Mouse (Mus musculus): ENCODE data around the gene Gm43517. TPM values are rescaled to one million over a fixed set of nuclear protein-coding genes. Genes with fewer than 3 reads are reported as not detected.

Gene Gm43517
- total RNA-seq, 2 experiments from 2014 or later: 6.2 to 8.5 TPM

DNA sequence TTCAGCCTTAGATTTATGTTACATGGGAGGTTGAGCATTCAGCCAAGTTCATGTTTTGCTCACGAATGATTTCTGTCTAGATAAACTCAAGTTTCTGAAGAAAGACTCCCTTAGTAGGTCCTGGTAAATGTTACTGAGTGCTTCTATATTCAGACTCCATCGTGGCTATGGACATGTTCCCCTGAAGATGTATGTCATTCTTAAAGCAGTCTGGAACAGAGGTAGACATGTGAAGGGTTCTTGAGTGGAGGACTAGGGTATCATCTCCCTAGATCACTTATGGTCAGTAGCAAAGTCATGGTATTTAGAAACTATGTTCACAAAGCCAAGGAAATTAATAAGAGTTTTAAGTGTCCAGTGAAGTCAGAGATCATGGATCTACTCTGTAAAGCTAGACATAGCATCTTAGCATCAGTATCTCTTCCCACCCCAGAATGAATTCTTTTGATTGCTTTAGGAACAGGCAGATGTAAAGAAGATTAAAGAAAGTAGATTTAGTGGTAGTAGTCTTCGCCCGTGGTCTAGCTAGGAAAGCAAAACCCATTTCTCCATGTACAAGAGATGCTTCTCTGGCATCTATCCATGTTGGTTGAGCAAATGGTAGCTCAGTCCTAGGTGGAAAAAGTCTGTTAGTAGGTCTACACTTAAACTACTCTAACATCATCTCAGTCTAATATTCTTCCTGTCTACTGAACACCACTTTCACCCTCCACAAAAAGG is 12.6 kb downstream of the Gm43517 start:
- intact Hi-C loops (cut with DNase I): no loop called here
- no peak for DNase-seq (ENCODE audit: low spot score in 2 of 2)

DNA sequence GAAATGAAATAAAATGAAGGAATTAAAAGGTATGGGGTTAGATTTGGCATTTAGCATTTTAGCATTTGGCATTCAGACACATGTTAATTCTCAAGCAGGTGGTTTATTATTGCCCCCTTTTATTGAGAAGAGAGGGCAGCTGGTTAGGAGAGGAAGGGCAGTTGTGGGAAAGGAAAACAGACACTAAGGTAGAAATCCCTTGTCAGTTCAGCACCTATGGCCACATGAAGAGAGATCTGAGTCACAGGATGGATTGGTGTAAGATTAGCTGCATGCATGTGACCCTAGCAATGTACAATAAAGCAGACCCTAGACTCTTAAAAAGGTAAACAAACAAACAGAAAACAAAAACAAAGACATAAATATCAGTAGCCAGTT is 13.2 kb downstream of the Gm43517 start:
- DNase-seq (ENCODE audit: low spot score in 2 of 2): no peak
- intact Hi-C loops (cut with DNase I): no loop called here

DNA sequence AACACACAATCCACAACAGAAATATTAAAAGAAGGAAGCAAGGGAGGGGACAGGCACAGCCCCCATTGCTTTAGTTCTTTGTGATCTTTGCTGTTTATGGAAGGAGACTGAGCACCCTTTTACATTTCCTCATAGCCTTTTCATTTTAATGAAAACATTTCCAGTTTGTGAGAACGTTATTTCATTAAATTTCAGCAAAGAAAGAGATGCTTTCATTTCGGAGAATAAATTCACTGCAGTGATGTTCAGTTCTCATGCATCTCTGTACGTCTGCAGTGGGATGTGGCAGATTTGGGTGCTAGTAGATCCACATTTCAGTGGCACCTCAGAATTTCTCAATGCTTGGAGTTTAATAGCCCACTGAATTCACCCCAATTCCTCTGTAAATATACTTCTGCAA is 13.7 kb downstream of the Gm43517 start:
- intact Hi-C loops (cut with DNase I): no loop called here
- DNase-seq (ENCODE audit: low spot score in 2 of 2): peak in 1 of 2 experiments; percentile 24

GRCm38 (mm10) chr12:49399611-49400010 is 14.6 kb downstream of the Gm43517 start:
- intact Hi-C loops (cut with DNase I): loop anchor here (2.0 to 5.0 kb wide), 3 partner anchors 73 to 551 kb away; no protein-coding TSS in a partner anchor
- DNase-seq (ENCODE audit: low spot score in 2 of 2): no peak

DNA sequence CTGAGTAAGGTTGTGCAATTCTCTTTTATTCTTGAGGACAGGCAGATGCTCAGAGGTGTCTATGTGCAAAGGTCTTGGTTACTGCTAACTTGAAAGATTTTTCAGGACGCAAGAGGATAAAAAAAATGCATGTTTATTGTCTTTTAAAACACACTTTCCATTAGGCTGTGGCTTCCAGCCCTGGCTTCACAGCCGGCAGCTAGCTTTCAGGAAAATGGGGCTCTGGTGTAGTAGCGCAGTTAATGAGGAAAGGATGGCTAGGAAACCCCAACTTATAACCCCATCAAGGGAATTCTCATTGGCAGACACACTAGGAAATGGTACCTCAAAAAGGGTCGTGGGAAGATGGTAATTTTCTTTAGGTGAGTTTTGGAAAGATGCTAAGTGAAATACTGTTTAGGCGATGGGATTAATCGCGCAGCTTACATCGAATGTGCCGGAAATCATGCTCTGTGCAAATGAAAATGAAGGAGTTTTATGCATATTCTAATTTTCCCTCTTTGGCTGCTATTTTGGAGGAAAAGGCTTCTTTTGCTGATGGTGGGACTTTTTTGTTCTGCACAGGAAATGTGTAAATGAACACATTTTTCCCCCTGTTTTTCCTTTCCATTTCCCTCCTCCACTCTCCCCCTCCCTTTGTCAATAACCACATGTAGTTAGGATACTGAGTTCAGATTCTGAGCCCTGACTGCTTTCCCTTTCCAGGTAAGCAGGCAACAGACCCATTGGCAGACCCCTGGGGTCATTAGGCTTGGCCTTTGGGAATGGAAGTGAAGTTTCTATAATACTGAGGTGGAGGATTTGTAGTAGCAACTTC is 15.3 kb downstream of the Gm43517 start:
- intact Hi-C loops (cut with DNase I): loop anchor here (2.0 to 5.0 kb wide), 3 partner anchors 72 to 551 kb away; no protein-coding TSS in a partner anchor
- peak; percentile 47 to 60 for DNase-seq (ENCODE audit: low spot score in 2 of 2)

GRCm38 (mm10) chr12:49400853-49401118 is 15.8 kb downstream of the Gm43517 start:
- intact Hi-C loops (cut with DNase I): loop anchor here (2.0 to 5.0 kb wide), 3 partner anchors 72 to 550 kb away; no protein-coding TSS in a partner anchor
- no peak for DNase-seq (ENCODE audit: low spot score in 2 of 2)

DNA sequence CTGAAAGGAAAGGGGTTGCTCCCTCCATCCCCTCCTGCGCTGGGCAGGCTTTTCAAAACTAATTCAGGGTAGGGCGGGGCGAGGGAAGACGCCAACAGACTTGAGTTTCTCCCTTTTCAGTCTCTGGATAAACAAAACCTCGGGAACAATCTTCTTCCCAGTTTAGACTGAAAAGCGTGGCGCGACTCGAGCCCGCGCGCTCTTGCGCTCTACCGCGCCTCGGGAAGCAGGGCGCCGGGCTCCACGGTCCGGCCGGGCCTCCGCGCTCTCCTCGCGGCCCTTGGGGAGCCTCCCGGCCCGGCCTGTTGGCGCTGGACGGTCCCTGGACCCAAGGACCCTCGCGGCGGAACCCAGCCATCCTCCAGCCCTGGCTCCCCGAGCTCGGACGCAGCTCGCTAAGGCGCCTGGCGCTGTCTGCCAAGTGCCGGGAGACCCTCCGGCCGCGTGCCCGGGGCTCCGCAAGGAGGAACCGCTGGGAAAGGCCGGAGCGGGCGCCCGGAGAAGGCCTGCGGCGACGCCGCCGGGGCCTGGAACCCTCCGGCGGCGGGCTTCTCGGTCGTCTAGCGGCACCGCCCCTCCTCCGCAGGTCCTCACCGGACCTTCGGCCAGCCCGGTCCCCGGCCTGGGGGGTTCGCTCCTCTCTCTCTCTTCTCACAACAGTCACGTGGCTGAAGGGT is 16.3 kb downstream of the Gm43517 start:
- intact Hi-C loops (cut with DNase I): loop anchor here (2.0 to 5.0 kb wide), 3 partner anchors 71 to 550 kb away; no protein-coding TSS in a partner anchor

GRCm38 (mm10) chr12:49401796-49402130 is 16.8 kb downstream of the Gm43517 start:
- peak in 1 of 2 experiments; percentile 46 for DNase-seq (ENCODE audit: low spot score in 2 of 2)
- intact Hi-C loops (cut with DNase I): loop anchor here (2.0 to 5.0 kb wide), 3 partner anchors 71 to 549 kb away; no protein-coding TSS in a partner anchor

More for the DNA sequence above, 16.3 kb downstream of the Gm43517 start:
- DNase-seq (ENCODE audit: low spot score in 2 of 2): peak; percentile 73 to 82

DNA sequence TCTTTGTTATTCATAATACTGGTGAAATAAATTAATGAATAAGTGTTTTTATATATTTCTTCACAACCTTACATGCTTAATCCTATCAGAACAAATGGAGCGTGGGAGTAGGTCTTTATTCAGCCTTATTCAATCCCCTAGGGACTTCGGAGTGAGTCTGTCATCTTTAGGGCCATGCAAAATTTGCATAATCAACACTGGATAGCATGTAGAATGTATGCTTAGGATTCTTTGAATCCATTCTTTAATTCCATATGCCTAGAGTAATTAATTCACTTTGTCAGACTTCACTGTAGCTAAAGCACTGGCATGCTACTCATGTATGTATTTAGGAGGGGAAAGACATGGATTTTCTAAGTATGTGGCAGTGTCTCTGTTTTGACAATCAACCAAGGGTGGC is 24.9 kb downstream of the Gm43517 start:
- intact Hi-C loops (cut with DNase I): no loop called here
- no peak for DNase-seq (ENCODE audit: low spot score in 2 of 2)

GRCm38 (mm10) chr12:49417963-49418362 is 33.0 kb downstream of the Gm43517 start:
- DNase-seq (ENCODE audit: low spot score in 2 of 2): no peak
- intact Hi-C loops (cut with DNase I): no loop called here

Other genes with a start within 250 kb of the Gm43517 start
- gene Foxg1, start 2.5 kb upstream of the Gm43517 start, total RNA-seq (2021): 100 to 1,000 TPM; 105 to 109 TPM